Mouse (Mus musculus) c-Kit-positive CD71-positive TER-119-negative erythroid progenitor cells, embryonic 14.5 days (primary cell): Measurements from ENCODE around the gene Gm28490.
"Not testable (repeated sequence)": the region's sequence is repeated elsewhere in the genome, so short reads cannot be mapped to it uniquely, and the experiment has no call there.

Source experiments
- DNase-seq: peaks from one replicate; pipeline ENCODE4 v3.0.0-alpha.2; 2013; ENCODE audit warnings: low read depth

Gm28490 gene

GRCm38 (mm10) chrY:31634656-31635055 lies at the start of gene Gm28490:
TSS of gene Gm28490 (minus strand) at chrY:31634756.
- not testable (repeated sequence) for DNase-seq
